Mouse (Mus musculus): ENCODE results near the gene Krtap28-10. TPM values are rescaled to one million over a fixed set of nuclear protein-coding genes. Genes with fewer than 3 reads are reported as not detected.
"Not testable (repeated sequence)": the region's sequence is repeated elsewhere in the genome, so short reads cannot be mapped to it uniquely, and the experiment has no call there.

Gene Krtap28-10
- polyA plus RNA-seq, 1 experiment, result not detected

- no peak for DNase-seq (ENCODE audit: low read depth)
These were observed 27.8 kb downstream of the Krtap28-10 start for GRCm38 (mm10) chr1:83014477-83014876.

GRCm38 (mm10) chr1:83007471-83007870 lies 34.8 kb downstream of the Krtap28-10 start:
- DNase-seq (ENCODE audit: low read depth), result no peak

GRCm38 (mm10) chr1:83006218-83007179 lies 35.8 kb downstream of the Krtap28-10 start:
- DNase-seq (ENCODE audit: low read depth), result no peak

- DNase-seq (ENCODE audit: low read depth), result not testable (repeated sequence)
These were observed 42.0 kb downstream of the Krtap28-10 start, which contains the start of gene Gm47959 for GRCm38 (mm10) chr1:83000306-83000705. Gene Gm47959 (plus strand): TSS chr1:83000548.

GRCm38 (mm10) chr1:82993947-82994346 lies 48.3 kb downstream of the Krtap28-10 start:
- DNase-seq (ENCODE audit: low read depth), result no peak

- no peak for DNase-seq (ENCODE audit: low read depth)
These were observed 50.2 kb downstream of the Krtap28-10 start for GRCm38 (mm10) chr1:82992093-82992492.

- DNase-seq (ENCODE audit: low read depth), result no peak
These were observed 50.7 kb downstream of the Krtap28-10 start for GRCm38 (mm10) chr1:82991596-82991995.

Other genes starting within 250 kb of the Krtap28-10 start
- gene Agfg1, start 203.0 kb downstream of the Krtap28-10 start, polyA plus RNA-seq (2012; rRNA removed), result 31.3 and 36.8 TPM in 2 replicates
- gene A030005L19Rik, start 129.2 kb downstream of the Krtap28-10 start, polyA plus RNA-seq (2012; rRNA removed), result 0.19 and 0.49 TPM in 2 replicates
- gene A030014E15Rik, start 117.6 kb downstream of the Krtap28-10 start, polyA plus RNA-seq (2012; rRNA removed), result not detected in 2 replicates
- gene Gm6217, start 111.1 kb downstream of the Krtap28-10 start, polyA plus RNA-seq (2012; rRNA removed), result not detected in 2 replicates
- not detected in 2 replicates for gene A030003K21Rik, start 99.1 kb downstream of the Krtap28-10 start, polyA plus RNA-seq (2012; rRNA removed)
- not detected in 2 replicates for gene Gm7544, start 86.5 kb downstream of the Krtap28-10 start, polyA plus RNA-seq (2012; rRNA removed)
- not detected in 2 replicates for gene Gm47955, start 82.2 kb downstream of the Krtap28-10 start, polyA plus RNA-seq (2012; rRNA removed)
- gene Gm47959, start 41.9 kb downstream of the Krtap28-10 start, polyA plus RNA-seq (2012; rRNA removed), result not detected in 2 replicates
- 3.0 and 3.5 TPM in 2 replicates for gene Slc19a3, start 4.0 kb downstream of the Krtap28-10 start, polyA plus RNA-seq (2012; rRNA removed)
- gene Gm47969, start 2.5 kb upstream of the Krtap28-10 start, polyA plus RNA-seq (2012; rRNA removed), result not detected in 2 replicates
- not detected in 2 replicates for gene A030005K14Rik, start 16.9 kb upstream of the Krtap28-10 start, polyA plus RNA-seq (2012; rRNA removed)
- gene Krtap28-13, start 18.4 kb upstream of the Krtap28-10 start, polyA plus RNA-seq (2012; rRNA removed), result not detected in 2 replicates
- gene Ccl20, start 74.3 kb upstream of the Krtap28-10 start, polyA plus RNA-seq (2012; rRNA removed), result not detected in 2 replicates
- 0.65 and 0.74 TPM in 2 replicates for gene Daw1, start 117.3 kb upstream of the Krtap28-10 start, polyA plus RNA-seq (2012; rRNA removed)

Measured in gonadal fat pad, adult 2 months (tissue).